Mouse (Mus musculus) layer of hippocampus, adult 9-11 months (tissue): ENCODE data around the gene Lyl1.

Source experiments
- DNase-seq: peaks from one replicate; pipeline ENCODE4 v3.0.0; 2022

Lyl1 gene

GRCm38 (mm10) chr8:84703466-84704249, 2.4 kb downstream of the Lyl1 start:
- DNase-seq: no peak

- no peak for DNase-seq
Measured at GRCm38 (mm10) chr8:84704356-84704755, 3.1 kb downstream of the Lyl1 start.

GRCm38 (mm10) chr8:84704867-84705831, 3.9 kb downstream of the Lyl1 start:
- no peak for DNase-seq

GRCm38 (mm10) chr8:84705960-84706359, 4.7 kb downstream of the Lyl1 start:
- no peak for DNase-seq

GRCm38 (mm10) chr8:84706610-84707266, 5.5 kb downstream of the Lyl1 start:
- no peak for DNase-seq

GRCm38 (mm10) chr8:84707267-84707883, 6.1 kb downstream of the Lyl1 start:
- DNase-seq: no peak

GRCm38 (mm10) chr8:84708071-84708541, 6.8 kb downstream of the Lyl1 start:
- DNase-seq: no peak

GRCm38 (mm10) chr8:84708774-84709475, 7.7 kb downstream of the Lyl1 start:
- DNase-seq: peak; percentile 91

- no peak for DNase-seq
Measured at GRCm38 (mm10) chr8:84709931-84710330, 8.7 kb downstream of the Lyl1 start.

- DNase-seq: no peak
Measured at GRCm38 (mm10) chr8:84711312-84711711, 10.1 kb downstream of the Lyl1 start.

GRCm38 (mm10) chr8:84711933-84712758, 10.9 kb downstream of the Lyl1 start:
- peak; percentile 73 for DNase-seq

GRCm38 (mm10) chr8:84712759-84713120, 11.5 kb downstream of the Lyl1 start:
- DNase-seq: no peak

GRCm38 (mm10) chr8:84713381-84713780, 12.1 kb downstream of the Lyl1 start:
- DNase-seq: no peak

GRCm38 (mm10) chr8:84714161-84714560, 12.9 kb downstream of the Lyl1 start:
- DNase-seq: no peak

- DNase-seq: no peak
Measured at GRCm38 (mm10) chr8:84715893-84716468, 14.7 kb downstream of the Lyl1 start.

GRCm38 (mm10) chr8:84716790-84717189, 15.5 kb downstream of the Lyl1 start:
- DNase-seq: no peak

GRCm38 (mm10) chr8:84718476-84718875, 17.2 kb downstream of the Lyl1 start:
- no peak for DNase-seq

- no peak for DNase-seq
Measured at GRCm38 (mm10) chr8:84718959-84719690, 17.9 kb downstream of the Lyl1 start.

- no peak for DNase-seq
Measured at GRCm38 (mm10) chr8:84722530-84722849, 21.2 kb downstream of the Lyl1 start.
